Mouse (Mus musculus) megakaryocyte-erythroid progenitor cell, adult 5 weeks (primary cell): Measurements from ENCODE around the gene Hrh2. TPM values are rescaled to one million over a fixed set of nuclear protein-coding genes. Genes with fewer than 3 reads are reported as not detected.

ENCODE experiments used
- polyA plus RNA-seq: library from polyadenylated mRNA; stranded (reverse); fragments of >175 nt; gene quantifications from 2 replicates; pipeline ENCODE4 v1.2.3, GENCODE M21; 2012

Gene Hrh2
- polyA plus RNA-seq: 1.2 and 1.5 TPM in 2 replicates

GRCm38 (mm10) chr13:54192021-54192481 lies at the start of gene Hrh2:
Hrh2 (plus strand) TSS chr13:54192129.

Other genes starting within 250 kb of the Hrh2 start
- gene Drd1, start 136.4 kb upstream of the Hrh2 start, polyA plus RNA-seq: not detected in 2 replicates
- 21.3 and 23.3 TPM in 2 replicates for gene Sfxn1, start 120.3 kb upstream of the Hrh2 start, polyA plus RNA-seq
- 8.0 and 8.8 TPM in 2 replicates for gene Cplx2, start 179.2 kb downstream of the Hrh2 start, polyA plus RNA-seq